Mouse (Mus musculus) erythroblast, adult 5-6 weeks (primary cell): ENCODE results near the gene Gm45783. TPM values are rescaled to one million over a fixed set of nuclear protein-coding genes. Genes with fewer than 3 reads are reported as not detected.
"Not testable (repeated sequence)": the region's sequence is repeated elsewhere in the genome, so short reads cannot be mapped to it uniquely, and the experiment has no call there.

Source experiments
- ATAC-seq: replicated peaks from 2 replicates; pipeline ENCODE4 v1.8.0; 2016; ENCODE audit warnings: moderate number of reproducible peaks, mild to moderate bottlenecking, moderate TSS enrichment, inconsistent platforms; ENCODE audit not compliant: poor library complexity, low FRiP score, severe bottlenecking
- total RNA-seq, 2 experiments: library from RNA; stranded (forward) in 1 of 2; stranded (reverse) in 1 of 2; fragments of 150-400 nt in 1 of 2; fragments of 200-764, 138-1000 nt in 1 of 2; gene quantifications; 2 replicates each; pipeline versions ENCODE4 v1.2.3 to v1.2.4; 2015 to 2017; ENCODE audit warnings: low replicate concordance in 2 of 2

Gene Gm45783
- total RNA-seq (2015; ENCODE audit: low replicate concordance) (not detected in 2 replicates), total RNA-seq (2017; ENCODE audit: low replicate concordance) (not detected in 2 replicates)

- ATAC-seq, result not testable (repeated sequence)
Observed at GRCm38 (mm10) chr7:7374431-7374830, at the start of gene Gm45783. Gm45783 (minus strand) TSS chr7:7374573.

- not testable (repeated sequence) for ATAC-seq
Observed at GRCm38 (mm10) chr7:7399603-7400002, 25.2 kb upstream of the Gm45783 start, which contains the start of gene Vmn2r31. Vmn2r31 (minus strand) TSS chr7:7399703.

- not testable (repeated sequence) for ATAC-seq
Observed at GRCm38 (mm10) chr7:7337509-7337908, 36.9 kb downstream of the Gm45783 start, which contains the start of gene Vmn2r30. Vmn2r30 (minus strand) TSS chr7:7337609.

- no peak for ATAC-seq
Observed at GRCm38 (mm10) chr7:7295595-7295994, 78.8 kb downstream of the Gm45783 start.

Other genes with a start within 250 kb of the Gm45783 start
- gene Zfp773, start 237.8 kb downstream of the Gm45783 start, total RNA-seq (2015; ENCODE audit: low replicate concordance), result 1.5 and 2.5 TPM in 2 replicates
- gene Zfp773, start 237.8 kb downstream of the Gm45783 start, total RNA-seq (2017; ENCODE audit: low replicate concordance), result 4.7 and 4.9 TPM in 2 replicates
- gene Zfp418, start 203.2 kb downstream of the Gm45783 start, total RNA-seq (2015; ENCODE audit: low replicate concordance), result 2.5 TPM in 1 of 2 replicates, not detected in the other
- gene Zfp418, start 203.2 kb downstream of the Gm45783 start, total RNA-seq (2017; ENCODE audit: low replicate concordance), result 1.4 TPM in 1 of 2 replicates, not detected in the other
- 0.84 and 3.5 TPM in 2 replicates for gene Zfp772, start 164.6 kb downstream of the Gm45783 start, total RNA-seq (2015; ENCODE audit: low replicate concordance)
- gene Zfp772, start 164.6 kb downstream of the Gm45783 start, total RNA-seq (2017; ENCODE audit: low replicate concordance), result 0.43 and 0.56 TPM in 2 replicates
- not detected in 2 replicates for gene Vmn2r29, start 127.2 kb downstream of the Gm45783 start, total RNA-seq (2015; ENCODE audit: low replicate concordance)
- 0.28 and 0.51 TPM in 2 replicates for gene Vmn2r29, start 127.2 kb downstream of the Gm45783 start, total RNA-seq (2017; ENCODE audit: low replicate concordance)
- gene Gm45844, start 96.3 kb downstream of the Gm45783 start, total RNA-seq (2015; ENCODE audit: low replicate concordance), result not detected in 2 replicates
- 0.70 TPM in 1 of 2 replicates, not detected in the other for gene Gm45844, start 96.3 kb downstream of the Gm45783 start, total RNA-seq (2017; ENCODE audit: low replicate concordance)
- gene Clcn4, start 73.7 kb downstream of the Gm45783 start, total RNA-seq (2015; ENCODE audit: low replicate concordance), result 4.2 and 4.8 TPM in 2 replicates
- 10.1 and 10.6 TPM in 2 replicates for gene Clcn4, start 73.7 kb downstream of the Gm45783 start, total RNA-seq (2017; ENCODE audit: low replicate concordance)
- gene Vmn2r30, start 37.0 kb downstream of the Gm45783 start, total RNA-seq (2015; ENCODE audit: low replicate concordance), result not detected in 2 replicates
- gene Vmn2r30, start 37.0 kb downstream of the Gm45783 start, total RNA-seq (2017; ENCODE audit: low replicate concordance), result not detected in 2 replicates
- gene Vmn2r31, start 25.1 kb upstream of the Gm45783 start, total RNA-seq (2015; ENCODE audit: low replicate concordance), result not detected in 2 replicates
- not detected in 2 replicates for gene Vmn2r31, start 25.1 kb upstream of the Gm45783 start, total RNA-seq (2017; ENCODE audit: low replicate concordance)
- gene Vmn2r32, start 105.4 kb upstream of the Gm45783 start, total RNA-seq (2015; ENCODE audit: low replicate concordance), result not detected in 2 replicates
- gene Vmn2r32, start 105.4 kb upstream of the Gm45783 start, total RNA-seq (2017; ENCODE audit: low replicate concordance), result not detected in 2 replicates
- gene Vmn2r33, start 192.2 kb upstream of the Gm45783 start, total RNA-seq (2015; ENCODE audit: low replicate concordance), result not detected in 2 replicates
- not detected in 2 replicates for gene Vmn2r33, start 192.2 kb upstream of the Gm45783 start, total RNA-seq (2017; ENCODE audit: low replicate concordance)